Mouse (Mus musculus) hindbrain, embryonic 13.5 days (tissue): ENCODE measurements around the gene Gja10. TPM values are rescaled to one million over a fixed set of nuclear protein-coding genes. Genes with fewer than 3 reads are reported as not detected.

Source experiments
- ATAC-seq: fragments of 200-750 bp; cut with Nextera tagmentation; 2 replicates; pipeline ENCODE4 v1.8.0; 2017; ENCODE audit warnings: moderate TSS enrichment; ENCODE audit not compliant: low FRiP score
- H3K27ac ChIP-seq: fragments of 300-500 bp; sonication (generic); 2 replicates; pipeline ENCODE4 v1.5.1; 2015; ENCODE audit warnings: inconsistent platforms, mild to moderate bottlenecking, moderate library complexity
- H3K27me3 ChIP-seq: fragments of 300-500 bp; sonication (generic); 2 replicates; pipeline ENCODE4 v1.6.1; 2015; ENCODE audit warnings: mild to moderate bottlenecking, inconsistent platforms
- H3K36me3 ChIP-seq: fragments of 300-500 bp; sonication (generic); 2 replicates; pipeline ENCODE4 v1.6.1; 2015; ENCODE audit warnings: mild to moderate bottlenecking, inconsistent platforms
- H3K4me1 ChIP-seq: fragments of 300-500 bp; sonication (generic); replicated peaks from 2 replicates; pipeline ENCODE4 v1.6.1; 2015; ENCODE audit warnings: inconsistent platforms
- H3K4me2 ChIP-seq: fragments of 300-500 bp; sonication (generic); 2 replicates; pipeline ENCODE4 v1.6.1; 2015; ENCODE audit warnings: inconsistent platforms, mild to moderate bottlenecking, moderate library complexity
- H3K4me3 ChIP-seq: fragments of 300-500 bp; sonication (generic); 2 replicates; pipeline ENCODE4 v1.5.1; 2015; ENCODE audit warnings: mild to moderate bottlenecking, inconsistent platforms
- H3K9ac ChIP-seq: fragments of 300-500 bp; sonication (generic); 2 replicates; pipeline ENCODE4 v1.6.1; 2015; ENCODE audit warnings: mild to moderate bottlenecking, inconsistent platforms
- H3K9me3 ChIP-seq: fragments of 300-500 bp; sonication (generic); 2 replicates; pipeline ENCODE4 v1.6.1; 2016; ENCODE audit warnings: inconsistent platforms
- WGBS: fragments of 180-500 bp; shearing (Covaris S2); methylation state at CpG from one replicate; pipeline ENCODE4 v1.1.7; 2015; 5-methylcytosine and 5-hydroxymethylcytosine counted together
- polyA plus RNA-seq: library from polyadenylated mRNA; unstranded; fragments of >200 nt; fragmentation: Nextera tagmentation; extraction: Ambion mirVana; gene quantifications from 2 replicates; pipeline ENCODE4 v1.2.1, GENCODE M21; 2015

Gja10 gene
- polyA plus RNA-seq = 0.12 TPM in 1 of 2 replicates, not detected in the other

GRCm38 (mm10) chr4:32602660-32603059 lies at the start of gene Gja10:
TSS of gene Gja10 (minus strand) at chr4:32602760.
- Histone ChIP-seq H3K27ac (no peak within 1 kb of the TSS), H3K4me2 (no peak within 1 kb of the TSS), H3K36me3 (no peaks in the 10 kb centered on the region), H3K9me3 (no peaks in the 10 kb centered on the region), H3K27me3 (no peaks in the 10 kb centered on the region), H3K4me1 (no peaks in the 10 kb centered on the region), H3K9ac (no peak within 1 kb of the TSS), H3K4me3 (no peak within 1 kb of the TSS)
- WGBS = 71% methylated on average over 3 of the region's 3 CpGs
- no peak for ATAC-seq

DNA sequence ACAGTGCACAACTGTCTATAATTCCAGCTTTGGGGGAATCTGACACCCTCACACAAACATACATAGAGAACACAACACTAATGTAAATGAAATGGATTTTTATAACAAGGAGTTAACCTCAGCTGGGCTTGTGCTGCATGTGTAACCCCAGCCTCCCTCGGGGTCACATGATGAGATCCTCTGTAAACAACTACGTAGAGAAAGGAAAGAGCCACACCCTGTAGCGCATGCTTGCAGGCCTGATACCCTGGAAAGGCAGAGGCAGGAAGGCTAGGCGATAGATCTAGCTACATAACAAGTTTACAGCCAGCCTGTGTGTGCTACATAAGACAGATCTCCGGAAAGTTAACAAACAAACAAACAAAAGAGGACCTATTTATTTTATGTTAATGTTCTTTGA lies 49.1 kb upstream of the Gja10 start:
- H3K4me3 ChIP-seq = no peak overlapping the region
- H3K36me3 ChIP-seq = peaks cover 33% of the 10 kb centered on the region

DNA sequence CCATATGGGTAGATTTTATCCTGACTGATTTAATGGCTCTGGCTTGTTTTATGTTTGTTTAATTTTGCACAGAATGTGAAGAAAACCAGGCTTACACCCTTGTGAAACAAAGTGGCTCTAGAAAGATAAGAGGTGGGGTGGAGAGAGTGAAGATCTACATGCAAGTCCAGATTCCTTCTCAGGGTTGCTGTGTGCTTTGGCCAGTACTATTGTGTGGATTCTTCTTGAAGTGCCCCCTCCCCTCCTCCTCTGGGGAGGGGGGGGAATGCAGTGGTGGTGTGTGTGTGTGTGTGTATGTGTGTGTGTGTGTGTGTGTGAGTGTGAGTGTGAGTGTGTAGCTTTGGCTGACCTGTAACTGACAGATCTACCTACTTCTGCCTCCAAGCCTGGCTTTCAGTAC lies 19.1 kb upstream of the Gja10 start:
- Histone ChIP-seq H3K27ac (no peak overlapping the region), H3K36me3 (peaks cover 6% of the 10 kb centered on the region; the same call in 1 of the 2 replicates), H3K9me3 (no peaks in the 10 kb centered on the region), H3K4me1 (peaks cover 8% of the 10 kb centered on the region), H3K4me2 (no peak overlapping the region), H3K27me3 (no peaks in the 10 kb centered on the region), H3K4me3 (no peak overlapping the region), H3K9ac (no peak overlapping the region)
- no peak for ATAC-seq

More for the DNA sequence above, 49.1 kb upstream of the Gja10 start:
- H3K27me3 ChIP-seq = no peaks in the 10 kb centered on the region
- no peak for ATAC-seq
- peaks cover 5% of the 10 kb centered on the region; the same call in 1 of the 2 replicates for H3K4me1 ChIP-seq
- 86% methylated on average over 5 of the region's 5 CpGs for WGBS
- no peak overlapping the region for H3K4me2 ChIP-seq
- H3K9me3 ChIP-seq = no peaks in the 10 kb centered on the region
- H3K9ac ChIP-seq = no peak overlapping the region
- H3K27ac ChIP-seq = no peak overlapping the region

- Histone ChIP-seq H3K9me3 (no peaks in the 10 kb centered on the region), H3K4me1 (peaks cover 18% of the 10 kb centered on the region), H3K4me2 (peak within 1 kb of the TSS; percentile 83), H3K9ac (peak within 1 kb of the TSS; percentile 88), H3K27me3 (no peaks in the 10 kb centered on the region), H3K36me3 (no peaks in the 10 kb centered on the region), H3K27ac (peak within 1 kb of the TSS; percentile 91), H3K4me3 (peak within 1 kb of the TSS; percentile 91)
- under 1% methylated on average over 60 of the region's 67 CpGs for WGBS
- ATAC-seq = peak; percentile 99
Observed at GRCm38 (mm10) chr4:32615034-32615881, 12.7 kb upstream of the Gja10 start, which contains the start of gene Casp8ap2. TSS of gene Casp8ap2 (plus strand) at chr4:32615451.

DNA sequence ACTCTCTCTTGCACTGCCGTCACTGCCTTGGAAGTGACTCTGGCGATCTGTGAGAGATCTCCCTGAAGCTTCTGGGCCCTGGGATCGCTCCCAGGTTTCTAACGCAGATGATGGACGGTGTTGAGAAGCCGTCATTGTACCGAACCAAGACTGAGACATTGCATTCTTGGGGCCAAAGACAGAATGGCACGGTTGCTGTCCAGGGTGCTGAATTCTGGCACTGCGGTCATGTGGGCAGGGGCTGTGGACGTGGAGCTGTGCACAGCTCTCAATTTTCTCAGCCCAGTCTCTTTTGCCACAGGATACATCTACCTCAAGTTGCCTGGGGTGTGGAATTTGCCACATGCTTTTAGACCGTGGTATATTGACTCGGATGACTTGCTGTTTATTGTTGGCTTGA lies 1.4 kb downstream of the Gja10 start:
- Histone ChIP-seq H3K27ac (no peak overlapping the region), H3K36me3 (no peaks in the 10 kb centered on the region), H3K4me1 (no peaks in the 10 kb centered on the region), H3K9me3 (no peaks in the 10 kb centered on the region), H3K27me3 (no peaks in the 10 kb centered on the region), H3K4me3 (no peak overlapping the region), H3K4me2 (no peak overlapping the region), H3K9ac (no peak overlapping the region)
- no peak for ATAC-seq
- WGBS = 31% methylated on average over 12 of the region's 12 CpGs

DNA sequence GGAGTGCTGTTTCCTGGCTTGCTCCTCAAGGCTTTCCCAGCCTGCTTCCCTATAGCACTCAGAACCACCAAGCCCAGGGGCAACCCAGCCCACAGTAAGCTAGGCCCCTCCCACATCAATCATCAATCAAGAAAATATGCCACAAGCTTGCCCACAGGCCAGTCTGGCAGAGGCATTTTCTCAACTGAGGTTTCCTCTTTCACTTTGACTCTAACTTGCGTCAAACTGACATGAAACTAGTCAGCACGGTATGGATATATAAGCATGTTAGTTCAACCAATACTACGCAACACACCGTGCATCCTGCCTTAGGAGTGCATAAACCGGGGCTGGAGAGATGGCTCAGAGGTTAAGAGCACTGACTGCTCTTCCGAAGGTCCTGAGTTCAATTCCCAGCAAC lies 14.3 kb downstream of the Gja10 start:
- Histone ChIP-seq H3K9ac (no peak overlapping the region), H3K9me3 (no peaks in the 10 kb centered on the region), H3K27ac (no peak overlapping the region), H3K4me2 (no peak overlapping the region), H3K4me3 (no peak overlapping the region), H3K4me1 (no peaks in the 10 kb centered on the region), H3K36me3 (peaks cover 7% of the 10 kb centered on the region; the same call in 1 of the 2 replicates), H3K27me3 (no peaks in the 10 kb centered on the region)
- no peak for ATAC-seq
- 85% methylated on average over 6 of the region's 6 CpGs for WGBS

DNA sequence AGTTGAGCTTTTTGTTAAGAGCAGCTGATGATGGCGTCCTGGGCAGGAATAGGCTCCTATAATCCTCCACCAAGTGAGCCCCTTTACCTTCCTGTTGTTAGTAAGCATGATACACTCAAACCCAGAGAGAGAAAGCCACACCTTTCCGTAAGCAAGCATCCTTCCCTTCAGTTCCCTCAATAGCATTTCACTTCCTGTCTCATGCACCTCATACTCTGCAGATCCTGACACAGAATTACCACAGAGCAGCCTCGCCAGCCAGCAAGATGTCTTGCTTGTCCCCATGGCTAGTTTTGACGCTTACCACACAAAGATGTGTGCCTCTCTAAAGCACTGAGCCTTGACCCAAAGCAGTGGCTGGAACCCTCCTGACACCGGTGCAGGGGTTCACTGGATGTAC lies 15.0 kb downstream of the Gja10 start:
- Histone ChIP-seq H3K27ac (no peak overlapping the region), H3K4me1 (no peaks in the 10 kb centered on the region), H3K4me2 (no peak overlapping the region), H3K27me3 (no peaks in the 10 kb centered on the region), H3K9me3 (no peaks in the 10 kb centered on the region), H3K9ac (no peak overlapping the region), H3K36me3 (peaks cover 7% of the 10 kb centered on the region; the same call in 1 of the 2 replicates), H3K4me3 (no peak overlapping the region)
- 86% methylated on average over 5 of the region's 5 CpGs for WGBS
- no peak for ATAC-seq

- H3K9ac ChIP-seq = no peak overlapping the region
- H3K27me3 ChIP-seq = no peaks in the 10 kb centered on the region
- H3K36me3 ChIP-seq = peaks cover 7% of the 10 kb centered on the region; the same call in 1 of the 2 replicates
- 18% methylated on average over 9 of the region's 9 CpGs for WGBS
- no peak overlapping the region for H3K27ac ChIP-seq
- H3K4me3 ChIP-seq = no peak overlapping the region
- H3K9me3 ChIP-seq = no peaks in the 10 kb centered on the region
- ATAC-seq = no peak
- no peak overlapping the region for H3K4me2 ChIP-seq
- H3K4me1 ChIP-seq = no peaks in the 10 kb centered on the region
Observed at GRCm38 (mm10) chr4:32586596-32586995, 16.0 kb downstream of the Gja10 start.

- Histone ChIP-seq H3K27me3 (no peaks in the 10 kb centered on the region), H3K9me3 (no peaks in the 10 kb centered on the region), H3K4me1 (no peaks in the 10 kb centered on the region), H3K36me3 (peaks cover 27% of the 10 kb centered on the region), H3K27ac (no peak overlapping the region), H3K9ac (no peak overlapping the region), H3K4me3 (no peak overlapping the region), H3K4me2 (no peak overlapping the region)
- no peak for ATAC-seq
- WGBS = 76% methylated on average over 6 of the region's 6 CpGs
Observed at GRCm38 (mm10) chr4:32584181-32584580, 18.4 kb downstream of the Gja10 start.

- Histone ChIP-seq H3K4me2 (no peak overlapping the region), H3K36me3 (peaks cover 49% of the 10 kb centered on the region), H3K27me3 (no peaks in the 10 kb centered on the region), H3K9ac (no peak overlapping the region), H3K27ac (no peak overlapping the region), H3K4me3 (no peak overlapping the region), H3K4me1 (no peaks in the 10 kb centered on the region), H3K9me3 (no peaks in the 10 kb centered on the region)
- 91% methylated on average over 8 of the region's 8 CpGs for WGBS
- no peak for ATAC-seq
Observed at GRCm38 (mm10) chr4:32579850-32580249, 22.7 kb downstream of the Gja10 start.

GRCm38 (mm10) chr4:32575165-32575564 lies 27.4 kb downstream of the Gja10 start:
- peaks cover 36% of the 10 kb centered on the region for H3K36me3 ChIP-seq
- no peak for ATAC-seq
- WGBS = 81% methylated on average over 9 of the region's 9 CpGs
- H3K4me2 ChIP-seq = no peak overlapping the region
- peaks cover 13% of the 10 kb centered on the region for H3K4me1 ChIP-seq
- H3K9me3 ChIP-seq = no peaks in the 10 kb centered on the region
- no peak overlapping the region for H3K27ac ChIP-seq
- H3K4me3 ChIP-seq = no peak overlapping the region
- H3K27me3 ChIP-seq = no peaks in the 10 kb centered on the region
- H3K9ac ChIP-seq = no peak overlapping the region

DNA sequence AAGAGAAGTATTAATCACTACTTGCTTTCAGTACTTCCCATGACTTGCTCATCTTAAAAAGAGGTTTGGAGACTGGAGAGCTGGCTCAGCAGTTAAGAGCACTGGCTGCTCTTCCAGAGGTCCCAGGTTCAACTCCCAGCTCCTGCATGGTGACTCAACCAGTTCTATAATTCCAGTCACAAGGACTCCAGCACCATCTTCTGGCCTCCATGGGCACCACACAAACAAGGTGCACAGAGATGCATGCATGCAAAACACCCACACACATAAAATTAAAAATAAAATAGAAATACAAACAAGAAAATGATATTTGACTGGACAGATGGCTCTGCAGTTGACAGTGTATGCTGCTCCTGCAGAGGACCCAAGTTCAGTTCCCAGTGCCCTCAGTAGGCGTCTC lies 28.0 kb downstream of the Gja10 start:
- Histone ChIP-seq H3K36me3 (peaks cover 30% of the 10 kb centered on the region), H3K9me3 (no peaks in the 10 kb centered on the region), H3K27me3 (no peaks in the 10 kb centered on the region), H3K9ac (no peak overlapping the region), H3K27ac (no peak overlapping the region), H3K4me2 (no peak overlapping the region), H3K4me3 (no peak overlapping the region), H3K4me1 (peaks cover 18% of the 10 kb centered on the region)
- ATAC-seq = no peak
- 100% methylated on average over 1 of the region's 1 CpGs for WGBS

- H3K9me3 ChIP-seq = no peaks in the 10 kb centered on the region
- ATAC-seq = no peak
- H3K4me1 ChIP-seq = peaks cover 28% of the 10 kb centered on the region
- 92% methylated on average over 5 of the region's 5 CpGs for WGBS
- no peak overlapping the region for H3K4me2 ChIP-seq
- H3K9ac ChIP-seq = no peak overlapping the region
- H3K4me3 ChIP-seq = no peak overlapping the region
- H3K27ac ChIP-seq = no peak overlapping the region
- peaks cover 27% of the 10 kb centered on the region for H3K36me3 ChIP-seq
- H3K27me3 ChIP-seq = no peaks in the 10 kb centered on the region
Observed at GRCm38 (mm10) chr4:32573586-32573985, 29.0 kb downstream of the Gja10 start.
